Mouse (Mus musculus) lung, embryonic 14.5 days (tissue): ENCODE measurements at regions not wholly inside any gene's neighbourhood (a gene's known extent, or its start where the extent isn't known, plus 50 kb on each side); places are given as distances from the start of the nearest gene placed in this dataset.

Experiments used
- ATAC-seq: fragments of 200-750 bp; cut with Nextera tagmentation; 2 replicates; pipeline ENCODE4 v1.8.0; 2017; ENCODE audit warnings: mild to moderate bottlenecking, moderate TSS enrichment, moderate library complexity; ENCODE audit not compliant: insufficient read depth
- DNase-seq: peaks from one replicate; pipeline ENCODE4 v3.0.0-alpha.2; 2015
- H3K27ac ChIP-seq: fragments of 300-500 bp; sonication (generic); 2 replicates; pipeline ENCODE4 v1.5.1; 2014; ENCODE audit warnings: low read depth, mild to moderate bottlenecking, moderate library complexity
- H3K27me3 ChIP-seq: fragments of 300-500 bp; sonication (generic); 2 replicates; pipeline ENCODE4 v1.6.1; 2014; ENCODE audit warnings: low read length, control low read depth; ENCODE audit not compliant: insufficient read depth
- H3K36me3 ChIP-seq: fragments of 300-500 bp; sonication (generic); 2 replicates; pipeline ENCODE4 v1.6.1; 2014; ENCODE audit warnings: control low read depth; ENCODE audit not compliant: insufficient read depth
- H3K4me1 ChIP-seq: fragments of 300-500 bp; sonication (generic); 2 replicates; pipeline ENCODE4 v1.6.1; 2014; ENCODE audit warnings: antibody characterized with exemption, control low read depth; ENCODE audit not compliant: insufficient read depth
- H3K4me2 ChIP-seq: fragments of 300-500 bp; sonication (generic); 2 replicates; pipeline ENCODE4 v1.6.1; 2014; ENCODE audit warnings: mild to moderate bottlenecking
- H3K4me3 ChIP-seq: fragments of 300-500 bp; sonication (generic); 2 replicates; pipeline ENCODE4 v1.5.1; 2014; ENCODE audit warnings: low read depth, low read length
- H3K9ac ChIP-seq: fragments of 300-500 bp; sonication (generic); 2 replicates; pipeline ENCODE4 v1.6.1; 2014
- H3K9me3 ChIP-seq: fragments of 300-500 bp; sonication (generic); 2 replicates; pipeline ENCODE4 v1.6.1; 2016; ENCODE audit warnings: low read depth, low read length, control low read depth
- CTCF ChIP-seq: IDR thresholded peaks from 2 replicates; pipeline ENCODE4 v1.5.1; 2016; ENCODE audit warnings: antibody characterized with exemption, low read depth
- WGBS: fragments of 180-500 bp; shearing (Covaris S2); extraction: QIAGEN DNeasy Blood & Tissue Kit; methylation state at CpG from one replicate; pipeline ENCODE4 v1.1.7; 2014; 5-methylcytosine and 5-hydroxymethylcytosine counted together

GRCm38 (mm10) chr12:13125054-13125453, 124.0 kb downstream of the Ddx1 start:
- Histone ChIP-seq H3K36me3 (no peaks in the 10 kb centered on the region), H3K27ac (no peak overlapping the region), H3K9ac (no peak overlapping the region), H3K4me3 (no peak overlapping the region), H3K4me2 (no peak overlapping the region), H3K4me1 (peaks cover 7% of the 10 kb centered on the region), H3K27me3 (no peaks in the 10 kb centered on the region), H3K9me3 (no peaks in the 10 kb centered on the region)
- DNase-seq (no peak), ATAC-seq (no peak)
- 93% methylated on average over 1 of the region's 1 CpGs for WGBS
- no peak for TF ChIP-seq CTCF

DNA sequence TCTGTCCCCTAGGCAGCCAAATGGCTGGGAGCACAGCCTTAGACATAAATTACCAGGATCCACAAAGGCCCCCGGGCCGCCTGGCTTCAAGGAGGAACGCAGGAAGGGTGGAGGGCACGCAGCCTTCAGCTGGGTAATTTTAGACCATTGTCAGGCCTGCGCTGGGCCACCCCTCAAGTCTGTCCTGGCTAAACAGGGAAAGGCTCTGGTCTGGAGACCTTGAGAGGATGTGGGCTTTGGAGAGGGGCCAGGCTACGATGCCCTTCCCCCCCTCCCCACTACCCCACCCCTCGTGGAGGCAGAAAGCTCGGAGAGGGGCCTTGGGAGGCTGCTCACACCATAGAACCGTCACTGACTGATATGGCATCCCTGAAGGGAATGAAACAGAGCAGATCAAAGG, 126.7 kb downstream of the Ddx1 start:
- Histone ChIP-seq H3K4me3 (no peak overlapping the region), H3K4me1 (peaks cover 7% of the 10 kb centered on the region; the same call in 1 of the 2 replicates), H3K9me3 (no peaks in the 10 kb centered on the region), H3K27me3 (no peaks in the 10 kb centered on the region), H3K27ac (no peak overlapping the region), H3K36me3 (no peaks in the 10 kb centered on the region), H3K4me2 (no peak overlapping the region), H3K9ac (no peak overlapping the region)
- DNase-seq (peak; percentile 55), ATAC-seq (peak; percentile 37; the same call in 1 of the 2 replicates)
- TF ChIP-seq CTCF, result no peak
- WGBS, result 31% methylated on average over 9 of the region's 9 CpGs

- H3K4me3 ChIP-seq, result no peak overlapping the region
- H3K4me1 ChIP-seq, result peaks cover 10% of the 10 kb centered on the region; the same call in 1 of the 2 replicates
- H3K27me3 ChIP-seq, result no peaks in the 10 kb centered on the region
- TF ChIP-seq CTCF, result no peak
- no peaks in the 10 kb centered on the region for H3K36me3 ChIP-seq
- no peak overlapping the region for H3K9ac ChIP-seq
- H3K27ac ChIP-seq, result no peak overlapping the region
- H3K9me3 ChIP-seq, result no peaks in the 10 kb centered on the region
- H3K4me2 ChIP-seq, result no peak overlapping the region
- peak; percentile 74 for ATAC-seq
- peak; percentile 50 for DNase-seq
- WGBS, result 23% methylated on average over 7 of the region's 7 CpGs
Measured at GRCm38 (mm10) chr12:13120581-13120980, 128.4 kb downstream of the Ddx1 start.

DNA sequence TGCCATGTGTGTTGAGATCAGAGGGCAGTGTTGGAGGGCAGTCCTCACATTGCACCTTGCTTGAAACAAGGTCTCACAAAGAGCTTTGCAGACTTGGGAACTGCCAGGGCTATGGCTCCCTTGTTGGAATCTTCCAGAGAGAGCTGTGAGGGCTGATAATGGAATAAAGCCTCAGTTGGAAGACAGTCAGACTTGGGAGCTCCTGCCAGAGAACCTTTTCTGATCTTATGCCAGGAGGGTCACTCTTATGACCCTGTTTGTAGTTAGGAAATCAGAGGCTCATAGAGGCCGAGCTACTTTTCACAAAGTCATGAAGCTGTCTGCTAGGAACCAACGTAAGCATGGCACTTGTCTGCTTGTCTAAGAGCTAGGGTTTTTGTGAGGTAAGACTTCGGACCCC, 129.4 kb downstream of the Ddx1 start:
- no peaks in the 10 kb centered on the region for H3K9me3 ChIP-seq
- no peak overlapping the region for H3K4me3 ChIP-seq
- no peaks in the 10 kb centered on the region for H3K36me3 ChIP-seq
- no peaks in the 10 kb centered on the region for H3K27me3 ChIP-seq
- no peak overlapping the region for H3K4me2 ChIP-seq
- DNase-seq, result peak; percentile 86
- no peak overlapping the region for H3K9ac ChIP-seq
- ATAC-seq, result no peak
- WGBS, result 55% methylated on average over 3 of the region's 3 CpGs
- TF ChIP-seq CTCF, result no peak
- H3K4me1 ChIP-seq, result peaks cover 10% of the 10 kb centered on the region; the same call in 1 of the 2 replicates
- no peak overlapping the region for H3K27ac ChIP-seq

GRCm38 (mm10) chr12:13118026-13118425, 131.0 kb downstream of the Ddx1 start:
- DNase-seq, result no peak
- Histone ChIP-seq H3K4me1 (peaks cover 10% of the 10 kb centered on the region; the same call in 1 of the 2 replicates), H3K4me3 (no peak overlapping the region), H3K27ac (no peak overlapping the region), H3K9me3 (no peaks in the 10 kb centered on the region), H3K9ac (no peak overlapping the region), H3K27me3 (no peaks in the 10 kb centered on the region), H3K4me2 (no peak overlapping the region), H3K36me3 (no peaks in the 10 kb centered on the region)
- no peak for ATAC-seq
- WGBS, result 50% methylated on average over 9 of the region's 9 CpGs
- no peak for TF ChIP-seq CTCF

GRCm38 (mm10) chr12:13114341-13114740, 134.7 kb downstream of the Ddx1 start:
- H3K4me3 ChIP-seq, result no peak overlapping the region
- TF ChIP-seq CTCF, result no peak
- H3K4me1 ChIP-seq, result 0 out of 2 replicates have a peak, but pooled peaks cover 3% of the 10 kb centered on the region
- H3K27ac ChIP-seq, result no peak overlapping the region
- H3K9me3 ChIP-seq, result no peaks in the 10 kb centered on the region
- H3K27me3 ChIP-seq, result no peaks in the 10 kb centered on the region
- H3K4me2 ChIP-seq, result no peak overlapping the region
- no peak overlapping the region for H3K9ac ChIP-seq
- WGBS, result 44% methylated on average over 4 of the region's 4 CpGs
- DNase-seq, result peak; percentile 53
- no peak for ATAC-seq
- H3K36me3 ChIP-seq, result no peaks in the 10 kb centered on the region

DNA sequence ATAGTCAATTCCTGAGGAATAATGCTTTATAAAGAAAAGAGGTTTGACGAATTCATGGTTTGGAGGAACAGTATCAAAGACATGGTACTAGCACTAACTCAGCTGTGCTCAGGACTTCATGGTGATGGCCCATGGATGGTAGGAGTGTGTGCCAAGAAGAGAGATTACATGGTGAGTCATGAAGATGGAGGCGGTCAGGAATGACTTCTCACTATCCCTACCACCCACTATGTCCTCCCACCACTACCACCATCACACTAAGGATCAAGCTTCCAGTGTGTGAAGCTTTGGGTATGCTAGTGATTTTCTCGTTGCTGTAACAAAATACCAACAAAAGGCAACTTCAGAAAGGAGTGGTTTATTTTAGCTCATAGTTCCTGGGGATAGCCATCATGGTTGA, 142.1 kb downstream of the Ddx1 start:
- H3K4me3 ChIP-seq, result no peak overlapping the region
- H3K9ac ChIP-seq, result no peak overlapping the region
- no peaks in the 10 kb centered on the region for H3K36me3 ChIP-seq
- no peaks in the 10 kb centered on the region for H3K4me1 ChIP-seq
- no peak overlapping the region for H3K4me2 ChIP-seq
- no peak for DNase-seq
- no peaks in the 10 kb centered on the region for H3K27me3 ChIP-seq
- no peak for TF ChIP-seq CTCF
- no peak overlapping the region for H3K27ac ChIP-seq
- ATAC-seq, result no peak
- 84% methylated on average over 3 of the region's 3 CpGs for WGBS
- H3K9me3 ChIP-seq, result no peaks in the 10 kb centered on the region
